In genomic region chr14:28413516-28413915, GRCm38 (mm10) we compare ENCODE assay signal across 19 mouse cellular contexts.
DNase-seq lines count a peak whose midpoint lies in the region; ATAC-seq and TF ChIP-seq lines count a peak whose summit lies in the region.
"Had no signal": no experiment of that assay in that cellular context is flagged by ENCODE, and none has a peak within 500 bp of the region (broad histone marks: within the 10 kb centered on the region; RNA-seq: fewer than 3 reads in every experiment).

No protein-coding gene starts in this region.

- ATAC-seq in kidney, embryonic 16.5 days (ENCODE audit: low FRiP score, low TSS enrichment): no peak
- ATAC-seq: forebrain, embryonic 13.5 days; forebrain, postnatal 0 days had no signal

- no peaks in the 10 kb centered on the region for H3K27me3 ChIP-seq in kidney, embryonic 16.5 days (ENCODE audit: insufficient read depth, low read length)
- H3K27me3 ChIP-seq: embryonic facial prominence, embryonic 13.5 days; hindbrain, embryonic 15.5 days had no signal

- TF ChIP-seq CTCF in cortical plate, adult 2 months (IDR thresholded peaks at IDR 0.05; ENCODE audit: extremely low read depth, insufficient read depth, low read length): no peak
- no peak for TF ChIP-seq CTCF in embryonic fibroblast, embryonic 13.5 days (IDR thresholded peaks at IDR 0.05; ENCODE audit: borderline replicate concordance, insufficient read depth, low read length)

- H3K4me1 ChIP-seq in kidney, embryonic 16.5 days (ENCODE audit: insufficient read depth, low read length): peaks cover 20% of the 10 kb centered on the region
- H3K4me1 ChIP-seq in cortical plate, adult 2 months (ENCODE audit: control insufficient read depth, insufficient read depth, low read length): peaks cover 4% of the 10 kb centered on the region
- peaks cover 10% of the 10 kb centered on the region for H3K4me1 ChIP-seq in embryonic fibroblast, embryonic 13.5 days (ENCODE audit: control insufficient read depth, insufficient read depth, low read length)

- H3K9me3 ChIP-seq in kidney, embryonic 16.5 days (ENCODE audit: low read length): no peaks in the 10 kb centered on the region
- H3K9me3 ChIP-seq: embryonic facial prominence, embryonic 13.5 days; forebrain, embryonic 13.5 days; heart, embryonic 15.5 days; hindbrain, embryonic 15.5 days had no signal

- H3K4me2 ChIP-seq in kidney, embryonic 16.5 days (replicated peaks; ENCODE audit: low read depth, low read length): no peak overlapping the region
- H3K4me2 ChIP-seq: embryonic facial prominence, embryonic 13.5 days; forebrain, embryonic 13.5 days; heart, embryonic 11.5 days; heart, embryonic 15.5 days; hindbrain, embryonic 15.5 days had no signal

- H3K36me3 ChIP-seq in kidney, embryonic 16.5 days (ENCODE audit: insufficient read depth, low read length): no peaks in the 10 kb centered on the region
- H3K36me3 ChIP-seq: embryonic facial prominence, embryonic 13.5 days; heart, embryonic 15.5 days; hindbrain, embryonic 15.5 days had no signal

- no peak overlapping the region for H3K4me3 ChIP-seq in kidney, embryonic 16.5 days (ENCODE audit: low read length)
- H3K4me3 ChIP-seq in cortical plate, adult 2 months (ENCODE audit: insufficient read depth, low read length): no peak overlapping the region
- no peak overlapping the region for H3K4me3 ChIP-seq in embryonic fibroblast, embryonic 13.5 days (ENCODE audit: insufficient read depth, low read length)
- H3K4me3 ChIP-seq: embryonic facial prominence, embryonic 13.5 days; forebrain, embryonic 13.5 days; heart, embryonic 15.5 days; hindbrain, embryonic 15.5 days had no signal

- 67% methylated on average over 7 of the region's 7 CpGs for WGBS in kidney, embryonic 16.5 days

- peak; percentile 2 for DNase-seq in kidney, postnatal 10 days
- DNase-seq in telencephalon, adult 2 months (ENCODE audit: low read depth, low spot score): peak; percentile 60
- no peak for DNase-seq in layer of hippocampus, adult 8-10 months (ENCODE audit: low spot score in 2 of 2)
- no peak for DNase-seq in urinary bladder, postnatal 25 days (ENCODE audit: low spot score)
- DNase-seq: adrenal gland, adult 2 months; adrenal gland, postnatal 25 days; cerebellum, adult 2 months; cerebellum, postnatal 14 days; forebrain, postnatal 0 days; gastrocnemius, postnatal 36 days; heart, adult 18-20 months had no signal

- H3K9ac ChIP-seq in kidney, embryonic 16.5 days (replicated peaks; ENCODE audit: low read length): no peak overlapping the region
- H3K9ac ChIP-seq: embryonic facial prominence, embryonic 13.5 days; forebrain, embryonic 13.5 days; forebrain, postnatal 0 days; heart, embryonic 15.5 days; hindbrain, embryonic 15.5 days had no signal

- H3K27ac ChIP-seq in kidney, embryonic 16.5 days (ENCODE audit: low read length): no peak overlapping the region
- peak overlapping the region; percentile 55; the same call in 1 of the 2 replicates for H3K27ac ChIP-seq in cortical plate, adult 2 months (ENCODE audit: insufficient read depth, low read length)
- peak overlapping the region; percentile 3; the same call in 1 of the 2 replicates for H3K27ac ChIP-seq in embryonic fibroblast, embryonic 13.5 days (ENCODE audit: insufficient read depth, low read length)
- H3K27ac ChIP-seq: forebrain, embryonic 13.5 days; heart, embryonic 15.5 days; hindbrain, embryonic 15.5 days had no signal

- TF ChIP-seq POLR2A in cortical plate, adult 2 months (IDR thresholded peaks at IDR 0.05; ENCODE audit: extremely low read depth, insufficient read depth, low read length): no peak
- no peak for TF ChIP-seq POLR2A in embryonic fibroblast, embryonic 13.5 days (IDR thresholded peaks at IDR 0.05; ENCODE audit: low read depth, low read length)

Comparison
In these comparisons a context has a peak if more than half of its experiments do, and no peak if none do; other contexts are left out.
1. DNase-seq: peak in kidney, postnatal 10 days (single experiment) and telencephalon, adult 2 months (single experiment); none in layer of hippocampus, adult 8-10 months (0 of 2) and urinary bladder, postnatal 25 days (single experiment).